Mouse (Mus musculus) CH12.LX (cell line): Measurements from ENCODE around the gene Itgb2l. TPM values are rescaled to one million over a fixed set of nuclear protein-coding genes. Genes with fewer than 3 reads are reported as not detected.

Source experiments
- DNase-seq: peaks from one replicate; pipeline ENCODE4 v3.0.0-alpha.2; 2013; ENCODE audit errors: extremely low read depth
- H3K27ac ChIP-seq: 2 replicates; pipeline ENCODE4 v1.5.1; 2012; ENCODE audit warnings: low read depth, mild to moderate bottlenecking, control low read depth, moderate library complexity; ENCODE audit not compliant: insufficient read depth
- H3K27me3 ChIP-seq: replicated peaks from 2 replicates; pipeline ENCODE3; 2012; ENCODE audit warnings: inconsistent platforms
- H3K36me3 ChIP-seq, 2 experiments: replicated peaks in 1 of 2; 2 replicates each; pipeline versions ENCODE3 to v1.6.1; 2012; ENCODE audit warnings: inconsistent platforms in 1 of 2, low read length in 1 of 2, mild to moderate bottlenecking in 1 of 2, mixed read lengths in 1 of 2, moderate library complexity in 1 of 2; ENCODE audit not compliant: control insufficient read depth in 1 of 2, insufficient read depth in 1 of 2
- H3K4me1 ChIP-seq, 2 experiments: 2 replicates each; pipeline ENCODE4 v1.6.1; 2012; ENCODE audit warnings: inconsistent platforms in 1 of 2, moderate library complexity in 1 of 2; ENCODE audit not compliant: insufficient read depth in 2 of 2, control insufficient read depth in 1 of 2
- H3K4me2 ChIP-seq: 2 replicates; pipeline ENCODE4 v1.6.1; 2012; ENCODE audit warnings: low read depth, mild to moderate bottlenecking, control low read depth; ENCODE audit not compliant: poor library complexity, insufficient read depth, severe bottlenecking
- H3K4me3 ChIP-seq, 3 experiments: fragments of 150-350 bp in 1 of 3; sonication (generic) in 1 of 3; replicated peaks in 1 of 3; 2 replicates each; pipeline versions ENCODE3 to v1.5.1; 2011 to 2012; ENCODE audit warnings: low read depth in 2 of 3, low read length in 2 of 3, mild to moderate bottlenecking in 2 of 3, moderate library complexity in 2 of 3, control low read depth in 1 of 3, improper control_type of control experiment in 1 of 3, inconsistent platforms in 1 of 3, mixed read lengths in 1 of 3; ENCODE audit not compliant: poor library complexity in 1 of 3
- H3K79me2 ChIP-seq: replicated peaks from 2 replicates; pipeline ENCODE4 v1.6.1; 2012; ENCODE audit warnings: mild to moderate bottlenecking, moderate library complexity; ENCODE audit not compliant: control insufficient read depth, poor library complexity, insufficient read depth, severe bottlenecking; ENCODE audit errors: extremely low read depth
- H3K9ac ChIP-seq: 2 replicates; pipeline ENCODE4 v1.6.1; 2012; ENCODE audit warnings: low read depth, mild to moderate bottlenecking, control low read depth, moderate library complexity; ENCODE audit not compliant: insufficient read depth
- H3K9me3 ChIP-seq: replicated peaks from 2 replicates; pipeline ENCODE3; 2012; ENCODE audit warnings: low read length, inconsistent platforms, mixed read lengths
- CTCF ChIP-seq, 2 experiments: IDR thresholded peaks in 1 of 2; conservative IDR thresholded peaks in 1 of 2; 2 replicates each; pipeline ENCODE4 v1.5.1; 2011 to 2012; ENCODE audit warnings: low read depth in 2 of 2, low read length in 2 of 2, improper control_type of control experiment in 1 of 2, inconsistent platforms in 1 of 2, mild to moderate bottlenecking in 1 of 2, moderate library complexity in 1 of 2
- UBTF ChIP-seq: IDR thresholded peaks from 2 replicates; pipeline ENCODE4 v1.6.1; 2012; ENCODE audit warnings: low read depth, mild to moderate bottlenecking, inconsistent platforms, low read length, improper control_type of control experiment, moderate library complexity
- ZC3H11A ChIP-seq: IDR thresholded peaks from 2 replicates; pipeline ENCODE4 v1.6.1; 2012; ENCODE audit warnings: low read depth, mild to moderate bottlenecking, inconsistent platforms, low read length, improper control_type of control experiment
- dilution Hi-C: fragments of 300-500 bp; cut with MboI; formaldehyde crosslinking; loops from 2 replicates; pipeline ENCODE4 v1.14.3; 2020; ENCODE audit warnings: low sequenced_read_pairs; ENCODE audit not compliant: extremely low pct_unique_long_range_greater_than_20kb, extremely low pct_ligation_motif_present
- in situ Hi-C: fragments of 300-500 bp; cut with MboI; formaldehyde crosslinking; loops from 3 replicates; pipeline ENCODE4 v1.14.3; 2019; ENCODE audit warnings: low sequenced_read_pairs, low pct_ligation_motif_present, low pct_unique_long_range_greater_than_20kb, mixed read lengths
- polyA plus RNA-seq: library from polyadenylated mRNA; unstranded; fragments of >175 nt; gene quantifications from 2 replicates; pipeline ENCODE4 v1.2.1, GENCODE M21; 2012; ENCODE audit warnings: low read depth; ENCODE audit not compliant: insufficient read length
- total RNA-seq, 2 experiments: library from RNA; depleted of rRNA; stranded (reverse); fragments of 300-350 nt in 1 of 2; fragments of >200 nt in 1 of 2; gene quantifications; 2 replicates each; pipeline ENCODE4 v1.2.3; 2012 to 2014

Itgb2l gene
- total and polyA plus RNA-seq, 3 experiments: 0.08 to 0.37 (median 0.20) TPM

- Histone ChIP-seq H3K27ac (0 out of 2 replicates have a peak overlapping the region, but pooled peaks have one; percentile 5), H3K36me3 (no peaks in the 10 kb centered on the region), H3K79me2 (no peaks in the 10 kb centered on the region), H3K9me3 (peaks cover 3% of the 10 kb centered on the region), H3K27me3 (no peaks in the 10 kb centered on the region), H3K4me3 (peak overlapping the region in 1 of 3 experiments; percentile 8), H3K4me1 (peaks cover 21 to 37% of the 10 kb centered on the region in 2 experiments), H3K9ac (no peak overlapping the region), H3K4me2 (peak overlapping the region; percentile 4; the same call in 1 of the 2 replicates)
- in situ Hi-C loops: loop anchor here (5.0 kb wide), 1 partner anchor 95 kb away; the partner anchor contains the start of gene Pcp4
- DNase-seq: no peak
- dilution Hi-C loops: no loop called here
- no peak for TF ChIP-seq ZC3H11A
- 0 out of 2 replicates have a peak, but pooled peaks have one; percentile 15 for TF ChIP-seq UBTF
- no peak for TF ChIP-seq CTCF (conservative IDR thresholded peaks at IDR 0.05 in 1 of 2, IDR thresholded peaks at IDR 0.05 in 1 of 2; ENCODE audit: low read depth in 2 of 2, low read length in 2 of 2)
Observed at GRCm38 (mm10) chr16:96372752-96373118, 70.7 kb downstream of the Itgb2l start.

Other genes with a start within 250 kb of the Itgb2l start
- gene Sh3bgr, start 243.2 kb downstream of the Itgb2l start, total RNA-seq (2012; rRNA removed): 0.38 TPM in 1 of 2 replicates, not detected in the other
- gene Sh3bgr, start 243.2 kb downstream of the Itgb2l start, total RNA-seq (2014; rRNA removed): not detected in 2 replicates
- gene Sh3bgr, start 243.2 kb downstream of the Itgb2l start, polyA plus RNA-seq: 0.70 and 1.6 TPM in 2 replicates
- 0.04 and 0.13 TPM in 2 replicates for gene B3galt5, start 207.8 kb downstream of the Itgb2l start, total RNA-seq (2012; rRNA removed)
- 0.23 and 0.26 TPM in 2 replicates for gene B3galt5, start 207.8 kb downstream of the Itgb2l start, total RNA-seq (2014; rRNA removed)
- gene B3galt5, start 207.8 kb downstream of the Itgb2l start, polyA plus RNA-seq: 0.57 and 0.87 TPM in 2 replicates
- 0.46 TPM in 1 of 2 replicates, not detected in the other for gene Pcp4, start 24.0 kb upstream of the Itgb2l start, total RNA-seq (2012; rRNA removed)
- 2.0 and 3.3 TPM in 2 replicates for gene Pcp4, start 24.0 kb upstream of the Itgb2l start, total RNA-seq (2014; rRNA removed)
- gene Pcp4, start 24.0 kb upstream of the Itgb2l start, polyA plus RNA-seq: 2.4 and 2.9 TPM in 2 replicates